Mouse (Mus musculus) thymus, postnatal 10 days (tissue): ENCODE data around the gene Lrrc56.
"Not testable (repeated sequence)": the region's sequence is repeated elsewhere in the genome, so short reads cannot be mapped to it uniquely, and the experiment has no call there.

Source experiments
- DNase-seq, 2 experiments: peaks; one replicate each; pipeline ENCODE4 v3.0.0; 2021; ENCODE audit warnings: low spot score in 2 of 2

Gene Lrrc56

GRCm38 (mm10) chr7:141217343-141218013, 23.5 kb downstream of the Lrrc56 start:
- no peak for DNase-seq

GRCm38 (mm10) chr7:141218141-141218540, 24.2 kb downstream of the Lrrc56 start:
- no peak for DNase-seq

GRCm38 (mm10) chr7:141218557-141219133, 24.7 kb downstream of the Lrrc56 start:
- no peak for DNase-seq

- DNase-seq: no peak
Measured at GRCm38 (mm10) chr7:141219558-141220099, 25.7 kb downstream of the Lrrc56 start.

- DNase-seq: no peak
Measured at GRCm38 (mm10) chr7:141220377-141220776, 26.4 kb downstream of the Lrrc56 start.

GRCm38 (mm10) chr7:141221249-141222125, 27.5 kb downstream of the Lrrc56 start:
- DNase-seq: peak; percentile 88

- DNase-seq: no peak
Measured at GRCm38 (mm10) chr7:141222126-141222467, 28.1 kb downstream of the Lrrc56 start.

GRCm38 (mm10) chr7:141222696-141223215, 28.8 kb downstream of the Lrrc56 start:
- no peak for DNase-seq

- no peak for DNase-seq
Measured at GRCm38 (mm10) chr7:141226535-141226934, 32.6 kb downstream of the Lrrc56 start.

- DNase-seq: no peak
Measured at GRCm38 (mm10) chr7:141227796-141228195, 33.8 kb downstream of the Lrrc56 start.

- DNase-seq: peak; percentile 89 to 97
Measured at GRCm38 (mm10) chr7:141228279-141229067, 34.5 kb downstream of the Lrrc56 start, which contains the start of gene Phrf1. Gene Phrf1, plus strand, starts transcription at chr7:141228784.

- DNase-seq: no peak
Measured at GRCm38 (mm10) chr7:141229702-141230101, 35.7 kb downstream of the Lrrc56 start.

- no peak for DNase-seq
Measured at GRCm38 (mm10) chr7:141230570-141230969, 36.6 kb downstream of the Lrrc56 start.

- DNase-seq: no peak
Measured at GRCm38 (mm10) chr7:141231111-141231510, 37.2 kb downstream of the Lrrc56 start.

- no peak for DNase-seq
Measured at GRCm38 (mm10) chr7:141231551-141231950, 37.6 kb downstream of the Lrrc56 start.

GRCm38 (mm10) chr7:141250486-141250885, 56.5 kb downstream of the Lrrc56 start:
- DNase-seq: not testable (repeated sequence)

- no peak for DNase-seq
Measured at GRCm38 (mm10) chr7:141256159-141256558, 62.2 kb downstream of the Lrrc56 start.
